Mouse (Mus musculus) heart, adult 11 months (tissue): ENCODE measurements around the gene Plekha1.
A peak's percentile ranks its signal among the peaks of the same experiment; 100 is the strongest.

Experiments used
- DNase-seq: peaks from one replicate; pipeline ENCODE4 v3.0.0; 2022

Plekha1 gene

DNA sequence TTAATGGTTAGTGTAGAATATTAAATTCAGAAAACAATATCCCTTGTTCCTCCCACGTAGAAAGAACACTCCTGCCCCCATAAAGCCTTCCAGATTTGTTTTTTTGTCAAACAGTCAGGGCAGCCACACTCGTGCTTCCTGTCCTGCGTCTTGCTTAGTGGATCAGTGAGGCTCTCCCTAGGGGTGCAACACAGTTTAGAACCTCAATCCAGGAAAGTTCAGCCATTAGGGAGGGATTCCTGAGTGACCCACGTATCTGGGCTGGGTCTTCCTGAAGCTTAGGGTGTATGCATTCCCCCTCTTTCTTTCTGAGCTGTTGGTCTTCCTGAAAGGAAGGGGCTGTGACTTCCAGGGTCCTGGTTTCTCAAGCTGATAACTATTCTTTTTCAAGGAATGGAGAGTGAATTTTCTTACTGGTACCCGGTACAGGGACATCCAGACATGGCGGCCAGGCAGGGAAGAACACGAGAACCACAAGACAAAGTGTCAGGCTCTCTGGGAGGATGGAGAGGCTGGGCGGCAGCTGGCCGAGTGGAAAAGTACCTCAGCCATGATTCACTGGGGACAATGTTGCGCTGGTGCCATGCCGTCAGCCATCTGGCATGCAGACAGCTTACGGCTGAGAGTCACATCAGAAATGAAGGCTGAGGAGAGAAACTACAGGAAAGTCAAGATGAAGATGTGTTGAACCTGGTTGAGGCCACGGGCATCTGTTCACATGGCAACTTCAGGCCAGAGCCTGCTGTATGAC lies 57.6 kb downstream of the Plekha1 start:
- peak; percentile 94 for DNase-seq

DNA sequence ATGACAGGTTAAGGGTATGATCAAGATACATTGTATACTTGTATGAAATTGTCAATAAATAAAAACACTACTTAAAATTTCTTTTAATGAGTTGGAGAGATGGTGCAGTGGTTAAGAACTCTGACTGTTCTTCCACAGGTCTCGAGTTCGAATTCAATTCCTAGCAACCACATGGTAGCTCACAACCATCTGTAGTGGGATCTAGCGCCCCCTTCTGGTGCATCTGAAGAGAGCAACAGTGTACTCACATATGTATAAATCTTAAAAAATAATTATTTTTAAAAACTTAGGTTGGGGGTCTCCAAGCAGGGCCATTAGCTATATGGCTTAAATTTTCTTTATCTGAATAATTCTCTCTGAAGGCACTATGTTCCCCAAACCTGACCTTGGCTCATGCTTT lies 64.8 kb downstream of the Plekha1 start:
- peak; percentile 24 for DNase-seq

GRCm38 (mm10) chr7:130932921-130933320 lies 67.4 kb downstream of the Plekha1 start:
- peak; percentile 77 for DNase-seq

- DNase-seq, result peak; percentile 86
Observed at GRCm38 (mm10) chr7:130934654-130935053, 69.1 kb downstream of the Plekha1 start.

GRCm38 (mm10) chr7:130935421-130935792 lies 69.9 kb downstream of the Plekha1 start:
- DNase-seq, result no peak

DNA sequence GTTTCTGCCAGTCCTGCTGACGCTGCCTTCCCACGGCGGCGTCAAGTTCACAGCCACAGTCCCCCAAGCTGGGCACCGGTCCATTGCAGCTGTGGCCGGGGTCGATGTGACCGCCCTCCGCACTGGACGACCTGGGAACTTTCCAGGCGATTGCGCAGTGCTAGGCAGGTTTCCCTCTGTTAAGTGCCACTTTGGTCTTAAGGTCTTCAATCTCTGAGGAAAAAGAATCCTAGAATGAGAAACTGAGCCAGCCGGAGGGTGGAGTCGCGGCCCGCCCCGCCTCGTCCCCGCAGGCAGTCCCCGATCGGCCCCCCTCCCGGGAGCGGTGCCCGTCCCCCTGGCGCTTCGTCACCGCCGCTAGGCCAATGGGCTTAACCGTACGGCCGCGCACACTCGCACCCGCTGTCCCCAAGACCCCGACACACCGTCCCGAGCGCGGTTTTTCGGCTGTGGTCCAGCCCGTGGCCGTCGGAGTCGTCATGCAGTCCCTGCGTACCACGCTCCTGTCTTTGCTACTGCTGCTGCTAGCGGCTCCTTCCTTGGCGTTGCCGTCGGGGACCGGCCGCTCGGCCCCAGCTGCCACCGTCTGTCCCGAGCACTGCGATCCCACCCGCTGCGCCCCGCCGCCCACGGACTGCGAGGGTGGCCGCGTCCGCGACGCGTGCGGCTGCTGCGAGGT lies 70.4 kb downstream of the Plekha1 start, which contains the start of gene Htra1:
Htra1 (plus strand) TSS at position 319 of the 679 bp plus-strand sequence.
- DNase-seq, result peak; percentile 99

DNA sequence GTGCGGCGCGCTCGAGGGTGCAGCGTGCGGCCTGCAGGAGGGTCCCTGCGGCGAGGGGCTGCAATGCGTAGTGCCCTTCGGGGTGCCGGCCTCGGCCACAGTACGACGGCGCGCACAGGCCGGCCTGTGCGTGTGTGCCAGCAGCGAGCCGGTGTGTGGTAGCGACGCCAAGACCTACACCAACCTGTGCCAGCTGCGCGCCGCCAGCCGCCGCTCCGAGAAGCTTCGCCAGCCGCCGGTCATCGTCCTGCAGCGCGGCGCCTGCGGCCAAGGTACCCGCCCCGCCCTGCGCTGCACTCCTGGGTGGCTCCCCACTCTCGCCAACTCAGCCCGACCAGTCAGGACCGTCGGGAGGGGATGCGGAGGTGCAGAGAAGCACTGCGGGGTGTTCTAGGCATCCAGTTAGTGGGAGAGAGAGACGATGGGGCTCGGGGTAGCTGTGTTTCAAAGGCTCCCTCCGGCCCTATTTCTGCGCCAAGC lies 71.0 kb downstream of the Plekha1 start:
- DNase-seq, result peak; percentile 97

GRCm38 (mm10) chr7:130937266-130937841 lies 71.8 kb downstream of the Plekha1 start:
- peak; percentile 96 for DNase-seq

DNA sequence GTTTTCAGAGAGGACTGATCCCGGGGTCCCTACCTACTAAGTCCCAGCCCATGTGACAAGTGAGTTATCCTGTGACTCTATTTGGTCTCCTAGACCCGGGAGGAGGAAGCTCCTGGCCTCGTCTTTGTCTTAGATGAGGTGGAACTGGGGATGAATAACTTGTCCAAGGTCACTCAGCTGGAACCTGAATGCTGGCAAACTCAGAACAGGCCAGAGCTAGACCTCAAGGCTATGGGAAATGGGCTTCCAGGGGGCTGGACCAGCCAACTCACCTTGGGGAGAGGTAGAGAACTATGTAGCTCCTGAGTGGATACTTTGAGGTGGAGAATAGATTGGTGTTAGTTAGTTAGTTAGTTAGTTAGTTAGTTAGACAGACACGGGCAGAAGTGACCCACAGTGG lies 72.4 kb downstream of the Plekha1 start:
- DNase-seq, result peak; percentile 87

DNA sequence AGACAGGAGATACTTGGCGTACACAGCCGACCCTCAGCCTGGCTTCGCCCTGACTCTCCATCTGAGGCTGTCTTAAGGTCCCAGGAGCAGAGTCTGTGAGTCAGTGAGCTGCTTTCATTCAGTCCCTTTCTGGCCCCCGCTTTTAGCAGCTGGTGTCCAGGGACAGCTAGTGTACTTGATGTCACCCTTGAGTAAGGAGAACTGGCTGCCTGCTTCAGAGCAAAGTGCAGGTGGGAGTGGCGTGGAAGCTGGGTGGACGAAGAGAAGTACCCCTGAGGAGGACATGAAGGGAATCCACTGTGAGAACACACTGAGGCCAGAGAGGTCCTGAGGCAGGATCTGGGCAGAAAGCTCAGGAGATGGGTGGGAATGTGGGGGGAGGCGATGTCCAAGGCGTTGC lies 73.3 kb downstream of the Plekha1 start:
- DNase-seq, result peak; percentile 94

DNA sequence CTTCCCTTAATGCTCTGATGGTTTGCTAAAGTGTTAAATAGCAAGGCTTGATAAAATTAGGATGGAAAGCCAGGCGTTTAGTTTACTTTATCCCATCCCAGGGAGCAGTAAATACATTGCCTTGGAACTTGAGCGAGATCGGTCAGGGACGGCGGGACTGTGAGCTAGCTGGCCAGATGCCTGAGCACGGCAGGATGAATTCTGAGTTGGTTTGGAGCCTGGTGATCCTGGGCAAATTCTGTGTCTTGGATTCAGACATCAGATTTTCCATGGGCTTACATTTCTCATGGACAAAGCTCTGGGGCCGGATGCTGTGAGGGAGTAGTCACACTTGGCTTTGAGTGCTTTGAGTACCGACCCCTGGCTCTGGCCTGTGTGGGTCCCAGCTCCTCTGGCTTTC lies 75.2 kb downstream of the Plekha1 start:
- DNase-seq, result peak; percentile 88

DNA sequence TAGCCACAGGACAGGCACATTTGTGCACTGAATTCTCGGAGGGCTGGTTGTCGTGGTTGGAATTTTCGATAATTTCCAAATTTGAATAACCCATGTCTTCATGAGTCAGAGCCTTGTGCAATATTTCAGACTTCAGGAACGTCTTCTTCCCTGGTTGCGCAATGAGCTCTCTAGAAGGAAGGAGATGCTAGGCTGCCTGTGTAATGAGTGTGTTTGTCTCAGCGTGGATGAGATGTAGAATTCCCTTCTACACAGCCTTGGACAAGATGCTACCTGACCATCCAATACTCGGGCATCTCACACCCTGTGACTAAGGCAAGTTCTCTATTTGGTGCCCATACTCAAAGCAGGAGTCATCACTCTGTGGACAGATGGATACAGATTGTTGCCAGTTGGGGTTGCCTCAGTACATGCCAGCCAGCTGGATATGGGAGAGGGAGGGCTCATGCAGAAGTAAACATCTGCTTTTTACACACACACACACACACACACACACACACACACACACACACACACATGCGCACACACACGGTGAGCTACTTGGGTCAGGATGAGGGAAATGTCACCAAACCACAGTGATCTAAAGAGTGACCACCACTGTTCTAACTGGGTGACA lies 77.8 kb downstream of the Plekha1 start:
- DNase-seq, result peak; percentile 96

GRCm38 (mm10) chr7:130944766-130945475 lies 79.4 kb downstream of the Plekha1 start:
- DNase-seq, result peak; percentile 64

DNA sequence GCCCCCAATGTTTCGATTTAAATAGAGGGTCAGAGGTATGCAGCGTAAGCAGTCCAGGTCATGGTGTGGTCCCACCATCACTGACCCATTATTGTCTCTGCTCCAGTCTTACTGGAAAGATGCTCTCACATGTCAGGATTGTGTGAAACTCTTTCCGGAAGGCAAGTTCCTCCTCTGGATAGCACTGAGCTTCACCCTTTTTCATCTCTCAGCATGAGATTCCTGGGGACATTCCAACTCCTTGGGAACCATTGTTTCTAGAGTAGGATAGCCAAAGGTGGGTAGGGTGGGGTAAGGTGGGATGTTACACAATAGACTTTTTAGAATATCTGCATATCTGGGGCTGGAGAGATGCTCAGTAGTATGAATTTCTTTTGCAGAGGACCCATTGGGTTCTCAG lies 80.2 kb downstream of the Plekha1 start:
- peak; percentile 44 for DNase-seq

DNA sequence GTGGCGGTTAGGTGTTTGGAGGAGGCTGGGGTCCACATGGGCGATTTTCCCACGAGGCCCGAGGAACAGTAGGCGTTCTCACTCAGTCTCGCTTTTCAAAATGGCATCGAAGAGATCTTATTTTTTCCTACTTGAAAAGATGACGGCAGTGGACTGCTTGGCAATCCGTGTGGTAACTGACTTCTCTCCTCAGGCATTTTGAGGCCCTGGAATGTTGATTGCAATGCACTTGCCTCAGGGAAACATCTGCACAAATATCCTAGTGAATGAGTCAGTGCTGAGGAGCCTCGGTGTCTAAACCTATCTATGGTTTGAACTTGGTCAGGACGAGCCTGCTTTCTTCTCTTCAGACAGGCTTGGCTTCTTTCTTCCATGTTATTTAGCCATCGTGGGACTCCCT lies 80.7 kb downstream of the Plekha1 start:
- peak; percentile 50 for DNase-seq

DNA sequence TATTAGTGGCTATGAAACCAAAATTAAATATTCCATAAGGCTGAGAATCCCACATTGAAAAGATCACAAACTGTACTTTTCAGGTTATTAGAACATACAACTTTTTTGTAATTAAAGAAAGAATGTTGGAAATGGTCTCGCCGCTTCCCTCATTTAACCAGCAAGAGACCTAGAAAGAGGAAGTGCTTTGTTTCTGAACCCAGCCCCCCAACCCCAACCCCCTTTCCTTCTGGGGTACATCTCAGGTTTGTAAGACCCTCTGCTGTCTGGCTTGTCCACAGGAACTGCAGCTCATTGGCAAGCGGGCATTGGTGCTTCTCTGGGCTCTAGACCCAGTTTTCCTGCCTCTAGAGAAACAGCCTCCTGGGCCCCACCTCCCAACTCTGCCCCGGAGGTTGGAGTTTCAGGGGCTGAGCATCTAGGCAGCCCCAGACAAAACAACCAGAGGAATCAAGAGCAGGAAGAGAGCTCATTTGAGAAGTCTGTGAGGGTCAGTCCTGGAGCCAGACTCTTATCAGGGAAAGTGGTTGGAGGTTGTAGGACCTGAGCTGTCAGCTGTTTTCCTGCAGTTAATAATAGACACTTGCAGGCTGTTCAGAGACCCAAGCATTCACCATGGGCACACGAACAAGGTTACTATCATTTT lies 83.1 kb downstream of the Plekha1 start:
- peak; percentile 94 for DNase-seq

- peak; percentile 97 for DNase-seq
Observed at GRCm38 (mm10) chr7:130949331-130949751, 83.8 kb downstream of the Plekha1 start.

DNA sequence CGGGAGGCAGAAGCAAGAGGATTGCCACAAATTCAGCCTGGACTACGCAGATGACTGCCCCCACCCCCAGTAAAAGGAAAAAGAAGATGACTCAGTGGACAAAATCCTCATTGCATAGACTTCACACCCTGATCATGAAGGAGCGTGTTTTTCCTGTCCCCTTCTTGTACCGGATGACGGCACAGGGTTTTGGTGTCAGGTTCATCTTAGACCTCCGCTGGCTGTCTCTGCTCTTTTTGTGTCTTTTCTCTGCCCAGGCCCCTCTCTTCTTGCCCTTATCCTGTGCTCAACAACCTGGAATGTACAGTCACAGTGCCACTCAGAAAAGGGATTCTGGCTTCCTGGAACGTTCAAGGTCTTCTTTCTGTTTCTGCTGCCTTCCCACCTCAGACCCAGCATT lies 84.9 kb downstream of the Plekha1 start:
- DNase-seq, result peak; percentile 72

- peak; percentile 84 for DNase-seq
Observed at GRCm38 (mm10) chr7:130951004-130951403, 85.4 kb downstream of the Plekha1 start.

- no peak for DNase-seq
Observed at GRCm38 (mm10) chr7:130953376-130953775, 87.8 kb downstream of the Plekha1 start.

DNA sequence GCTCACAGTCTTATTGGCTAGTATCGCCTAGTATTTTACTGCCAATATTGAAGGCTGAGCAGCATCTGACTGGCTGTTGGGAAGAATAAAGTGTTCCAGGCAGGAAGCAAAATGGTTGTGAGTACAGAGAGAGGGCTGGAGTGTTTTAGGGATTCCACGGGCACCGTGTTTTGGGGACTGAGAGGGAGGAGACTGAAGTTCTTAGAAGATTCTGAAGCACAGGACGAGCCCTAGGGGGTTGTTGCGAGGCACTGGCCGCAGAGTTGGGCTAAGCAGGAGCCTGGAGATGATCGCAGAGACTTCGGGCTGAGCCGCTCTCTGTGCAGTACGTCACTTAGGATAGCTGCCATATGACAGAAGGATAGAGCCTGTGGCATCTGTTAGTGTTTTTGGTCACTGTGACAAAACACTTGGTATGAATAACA lies 88.6 kb downstream of the Plekha1 start:
- DNase-seq, result no peak

DNA sequence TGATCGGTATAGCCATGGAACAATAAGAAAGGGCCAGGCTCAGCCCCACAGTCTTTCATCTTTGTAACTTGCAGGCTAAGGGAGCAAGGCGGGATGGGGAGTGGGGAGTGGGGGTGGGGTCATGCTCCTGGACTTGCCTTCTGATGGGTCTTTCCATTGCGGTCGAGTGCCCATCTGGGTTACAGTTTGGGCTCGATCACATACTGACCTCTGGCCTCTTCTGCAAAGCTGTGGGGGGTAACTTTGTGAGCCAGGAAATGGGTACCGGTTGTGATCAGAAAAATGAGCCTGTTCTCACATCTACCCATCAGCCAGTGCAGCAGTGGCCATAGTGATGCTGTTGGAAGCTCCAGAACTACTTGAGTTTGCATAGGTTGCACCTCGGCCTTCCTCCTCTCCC lies 93.0 kb downstream of the Plekha1 start:
- DNase-seq, result no peak
